Mouse (Mus musculus): ENCODE data around the gene Fam84a. TPM values are rescaled to one million over a fixed set of nuclear protein-coding genes. Genes with fewer than 3 reads are reported as not detected.

Fam84a gene
- polyA plus RNA-seq, 1 experiment from 2014 or later, result 62.7 TPM

GRCm38 (mm10) chr12:14149843-14150567, 1.8 kb downstream of the Fam84a start:
- under 1% methylated on average over 59 of the region's 59 CpGs for WGBS
- H3K36me3 ChIP-seq (ENCODE audit: control insufficient read depth, insufficient read depth, low read length), result no peaks in the 10 kb centered on the region
- no peaks in the 10 kb centered on the region for H3K9me3 ChIP-seq (ENCODE audit: control insufficient read depth, low read length)
- no peaks in the 10 kb centered on the region; the same call in 1 of the 2 replicates for H3K4me1 ChIP-seq (ENCODE audit: control insufficient read depth, insufficient read depth, low read length)
- H3K27me3 ChIP-seq (ENCODE audit: control insufficient read depth, insufficient read depth, low read length), result peaks cover 7% of the 10 kb centered on the region; the same call in 1 of the 2 replicates
- ATAC-seq (ENCODE audit: low read depth), result peak; percentile 9; the same call in 1 of the 2 replicates
- no peak overlapping the region for H3K27ac ChIP-seq (ENCODE audit: low read depth, low read length)
- H3K4me2 ChIP-seq (ENCODE audit: low read depth, low read length), result peak overlapping the region; percentile 69
- H3K4me3 ChIP-seq (ENCODE audit: low read depth, low read length), result peak overlapping the region; percentile 62
- H3K9ac ChIP-seq (replicated peaks; ENCODE audit: low read depth, low read length), result peak overlapping the region; percentile 63

GRCm38 (mm10) chr12:14149022-14149842, 2.6 kb downstream of the Fam84a start:
- H3K9ac ChIP-seq (replicated peaks; ENCODE audit: low read depth, low read length), result peak overlapping the region; percentile 63
- no peaks in the 10 kb centered on the region for H3K36me3 ChIP-seq (ENCODE audit: control insufficient read depth, insufficient read depth, low read length)
- H3K4me2 ChIP-seq (ENCODE audit: low read depth, low read length), result peak overlapping the region; percentile 69
- no peaks in the 10 kb centered on the region for H3K9me3 ChIP-seq (ENCODE audit: control insufficient read depth, low read length)
- peaks cover 7% of the 10 kb centered on the region; the same call in 1 of the 2 replicates for H3K27me3 ChIP-seq (ENCODE audit: control insufficient read depth, insufficient read depth, low read length)
- peak overlapping the region; percentile 62 for H3K4me3 ChIP-seq (ENCODE audit: low read depth, low read length)
- ATAC-seq (ENCODE audit: low read depth), result no peak
- WGBS, result 12% methylated on average over 27 of the region's 27 CpGs
- H3K4me1 ChIP-seq (ENCODE audit: control insufficient read depth, insufficient read depth, low read length), result no peaks in the 10 kb centered on the region; the same call in 1 of the 2 replicates
- H3K27ac ChIP-seq (ENCODE audit: low read depth, low read length), result no peak overlapping the region

GRCm38 (mm10) chr12:14137046-14137445, 14.8 kb downstream of the Fam84a start:
- no peak overlapping the region for H3K4me2 ChIP-seq (ENCODE audit: low read depth, low read length)
- no peaks in the 10 kb centered on the region for H3K9me3 ChIP-seq (ENCODE audit: control insufficient read depth, low read length)
- no peaks in the 10 kb centered on the region for H3K4me1 ChIP-seq (ENCODE audit: control insufficient read depth, insufficient read depth, low read length)
- no peak overlapping the region for H3K27ac ChIP-seq (ENCODE audit: low read depth, low read length)
- no peak overlapping the region for H3K4me3 ChIP-seq (ENCODE audit: low read depth, low read length)
- no peaks in the 10 kb centered on the region for H3K36me3 ChIP-seq (ENCODE audit: control insufficient read depth, insufficient read depth, low read length)
- no peak overlapping the region for H3K9ac ChIP-seq (replicated peaks; ENCODE audit: low read depth, low read length)
- H3K27me3 ChIP-seq (ENCODE audit: control insufficient read depth, insufficient read depth, low read length), result no peaks in the 10 kb centered on the region
- WGBS, result 91% methylated on average over 1 of the region's 1 CpGs
- ATAC-seq (ENCODE audit: low read depth), result no peak

- WGBS, result 84% methylated on average over 6 of the region's 6 CpGs
- H3K9ac ChIP-seq (replicated peaks; ENCODE audit: low read depth, low read length), result no peak overlapping the region
- H3K4me1 ChIP-seq (ENCODE audit: control insufficient read depth, insufficient read depth, low read length), result no peaks in the 10 kb centered on the region
Observed at GRCm38 (mm10) chr12:14114730-14115129, 37.1 kb downstream of the Fam84a start.

GRCm38 (mm10) chr12:14096944-14097343, 54.9 kb downstream of the Fam84a start:
- no peaks in the 10 kb centered on the region for H3K9me3 ChIP-seq (ENCODE audit: control insufficient read depth, low read length)
- H3K4me3 ChIP-seq (ENCODE audit: low read depth, low read length), result no peak overlapping the region
- H3K4me2 ChIP-seq (ENCODE audit: low read depth, low read length), result no peak overlapping the region
- no peaks in the 10 kb centered on the region for H3K4me1 ChIP-seq (ENCODE audit: control insufficient read depth, insufficient read depth, low read length)
- ATAC-seq (ENCODE audit: low read depth), result no peak
- no peaks in the 10 kb centered on the region for H3K27me3 ChIP-seq (ENCODE audit: control insufficient read depth, insufficient read depth, low read length)
- H3K36me3 ChIP-seq (ENCODE audit: control insufficient read depth, insufficient read depth, low read length), result no peaks in the 10 kb centered on the region
- H3K9ac ChIP-seq (replicated peaks; ENCODE audit: low read depth, low read length), result no peak overlapping the region
- no peak overlapping the region for H3K27ac ChIP-seq (ENCODE audit: low read depth, low read length)

More at GRCm38 (mm10) chr12:14114730-14115129, 37.1 kb downstream of the Fam84a start:
- H3K27ac ChIP-seq (ENCODE audit: low read depth, low read length), result no peak overlapping the region
- ATAC-seq (ENCODE audit: low read depth), result no peak
- H3K4me2 ChIP-seq (ENCODE audit: low read depth, low read length), result no peak overlapping the region
- no peaks in the 10 kb centered on the region for H3K9me3 ChIP-seq (ENCODE audit: control insufficient read depth, low read length)
- no peak overlapping the region for H3K4me3 ChIP-seq (ENCODE audit: low read depth, low read length)
- H3K36me3 ChIP-seq (ENCODE audit: control insufficient read depth, insufficient read depth, low read length), result no peaks in the 10 kb centered on the region
- no peaks in the 10 kb centered on the region for H3K27me3 ChIP-seq (ENCODE audit: control insufficient read depth, insufficient read depth, low read length)

Data from neural tube, embryonic 14.5 days (tissue).